Mouse (Mus musculus): ENCODE measurements around the gene Lmna.

Gene Lmna

DNA sequence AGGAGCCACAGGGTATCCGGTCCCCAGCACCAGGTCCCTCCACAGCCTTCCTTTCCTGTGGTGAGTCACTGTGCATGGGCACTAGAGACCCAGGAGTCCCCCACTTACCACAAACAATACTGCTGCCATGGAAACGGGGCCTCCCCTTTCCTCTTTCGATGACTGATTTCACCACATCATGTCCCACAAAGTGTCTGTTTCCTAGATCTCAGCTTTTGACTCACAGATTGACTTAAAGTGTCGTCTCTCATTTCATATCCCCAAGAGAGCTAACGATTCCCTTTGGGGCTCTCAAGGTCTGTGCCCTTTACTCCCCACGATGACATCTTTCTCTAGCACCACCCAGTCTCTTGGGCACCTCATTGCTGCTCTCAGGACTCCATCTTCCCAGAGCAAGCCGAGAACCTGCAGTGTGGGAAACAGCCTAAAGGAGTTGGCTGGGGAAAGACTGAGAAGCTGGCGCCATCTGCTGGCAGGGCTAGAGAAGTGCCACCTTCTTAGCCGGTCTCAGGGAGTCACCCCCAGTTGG is 12.1 kb upstream of the Lmna start:
- peak; percentile 78 to 80 for DNase-seq (ENCODE audit: low read depth in 1 of 2, low spot score in 2 of 2)

DNA sequence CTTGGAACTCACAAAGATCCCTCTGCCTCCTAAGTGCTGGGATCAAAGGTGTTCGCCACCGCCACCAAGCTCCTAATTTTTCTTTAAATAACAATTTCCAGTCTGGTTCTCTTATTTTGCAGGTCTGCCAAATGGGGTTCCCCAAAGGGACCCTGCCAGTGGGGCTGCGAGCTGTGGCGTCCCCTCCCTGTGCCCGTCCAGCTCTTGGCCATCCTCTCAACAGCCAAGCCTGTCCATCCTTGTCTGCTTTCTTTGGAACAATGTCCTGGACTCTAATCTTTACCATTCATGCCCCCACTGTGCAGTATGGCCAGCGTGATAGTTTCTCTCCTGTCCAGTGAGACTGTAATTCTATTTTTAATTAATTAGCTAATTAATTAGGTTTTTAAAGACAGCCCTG is 11.4 kb upstream of the Lmna start:
- no peak for DNase-seq (ENCODE audit: low read depth in 1 of 2, low spot score in 2 of 2)

DNA sequence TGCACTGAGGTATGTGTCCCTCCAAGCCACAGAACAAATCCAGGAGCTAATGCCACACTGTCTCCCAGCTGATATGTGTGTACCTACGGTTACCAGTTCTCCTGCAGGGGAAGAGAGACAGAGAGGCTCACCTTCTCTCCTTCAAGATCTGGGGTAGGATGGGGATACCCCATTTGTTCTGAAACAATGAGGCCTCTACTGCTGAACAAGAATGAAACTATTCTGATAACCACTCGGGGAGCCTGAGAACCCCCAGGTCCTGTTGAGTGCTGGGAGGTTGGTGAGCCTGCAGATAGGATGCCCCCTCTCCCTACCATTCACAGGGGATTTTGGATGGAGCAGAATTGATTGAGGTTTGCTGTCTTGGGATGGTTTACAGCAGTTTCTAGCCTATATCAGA is 10.3 kb upstream of the Lmna start:
- DNase-seq (ENCODE audit: low read depth in 1 of 2, low spot score in 2 of 2) = no peak

DNA sequence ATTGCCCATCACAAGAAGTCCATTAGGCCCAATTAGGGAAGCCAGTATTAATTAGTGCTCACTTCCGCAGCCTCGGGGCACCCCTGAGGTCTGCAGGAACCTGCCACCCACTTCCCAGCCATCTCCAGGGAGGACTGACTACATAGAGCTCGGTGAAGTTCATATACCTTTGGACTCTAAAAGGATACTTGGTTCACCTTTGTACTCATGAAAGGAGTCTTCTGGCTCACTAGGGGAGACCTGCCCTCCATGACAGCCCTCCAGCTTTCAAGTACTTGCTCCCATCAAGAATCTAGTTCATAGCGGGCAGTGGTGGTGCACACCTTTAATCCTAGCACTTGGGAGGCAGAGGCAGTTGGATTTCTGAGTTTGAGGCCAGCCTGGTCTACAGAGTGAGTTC is 8.7 kb upstream of the Lmna start:
- DNase-seq (ENCODE audit: low read depth in 1 of 2, low spot score in 2 of 2) = no peak

DNA sequence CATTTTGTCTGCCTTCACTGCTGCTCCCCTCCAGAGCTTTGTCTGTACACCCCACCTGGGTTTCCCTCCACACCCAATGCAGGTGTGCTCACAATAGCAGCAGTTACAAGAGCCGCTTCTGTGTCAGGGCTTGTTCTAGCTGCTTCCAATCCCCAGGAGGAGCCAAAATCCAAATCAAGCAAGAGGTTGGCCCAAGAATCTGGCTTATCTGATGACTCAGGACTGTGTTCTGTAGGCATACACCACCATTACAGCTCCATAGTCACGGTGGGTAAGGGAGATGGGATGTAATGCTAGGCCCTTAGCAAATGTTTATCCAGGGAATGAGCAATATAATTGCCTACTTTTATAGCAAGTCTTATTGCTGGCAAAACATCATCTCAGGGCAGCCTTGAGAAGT is 6.7 kb upstream of the Lmna start:
- DNase-seq (ENCODE audit: low read depth in 1 of 2, low spot score in 2 of 2) = no peak

DNA sequence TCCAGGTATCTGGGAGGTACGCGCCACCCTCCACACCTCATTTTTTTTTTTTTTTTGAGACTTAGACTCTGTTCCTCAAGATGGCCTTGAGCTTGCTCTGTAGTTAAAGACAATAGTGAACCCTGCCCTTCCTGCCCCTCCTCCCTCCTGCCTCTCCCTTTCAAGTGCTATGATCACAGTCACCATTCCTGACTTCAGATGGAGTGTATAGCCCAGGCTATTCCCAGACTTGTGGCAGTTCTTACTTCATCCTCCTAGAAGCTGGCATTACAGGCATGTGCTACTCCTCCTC is 5.3 kb upstream of the Lmna start:
- DNase-seq (ENCODE audit: low read depth in 1 of 2, low spot score in 2 of 2) = no peak

DNA sequence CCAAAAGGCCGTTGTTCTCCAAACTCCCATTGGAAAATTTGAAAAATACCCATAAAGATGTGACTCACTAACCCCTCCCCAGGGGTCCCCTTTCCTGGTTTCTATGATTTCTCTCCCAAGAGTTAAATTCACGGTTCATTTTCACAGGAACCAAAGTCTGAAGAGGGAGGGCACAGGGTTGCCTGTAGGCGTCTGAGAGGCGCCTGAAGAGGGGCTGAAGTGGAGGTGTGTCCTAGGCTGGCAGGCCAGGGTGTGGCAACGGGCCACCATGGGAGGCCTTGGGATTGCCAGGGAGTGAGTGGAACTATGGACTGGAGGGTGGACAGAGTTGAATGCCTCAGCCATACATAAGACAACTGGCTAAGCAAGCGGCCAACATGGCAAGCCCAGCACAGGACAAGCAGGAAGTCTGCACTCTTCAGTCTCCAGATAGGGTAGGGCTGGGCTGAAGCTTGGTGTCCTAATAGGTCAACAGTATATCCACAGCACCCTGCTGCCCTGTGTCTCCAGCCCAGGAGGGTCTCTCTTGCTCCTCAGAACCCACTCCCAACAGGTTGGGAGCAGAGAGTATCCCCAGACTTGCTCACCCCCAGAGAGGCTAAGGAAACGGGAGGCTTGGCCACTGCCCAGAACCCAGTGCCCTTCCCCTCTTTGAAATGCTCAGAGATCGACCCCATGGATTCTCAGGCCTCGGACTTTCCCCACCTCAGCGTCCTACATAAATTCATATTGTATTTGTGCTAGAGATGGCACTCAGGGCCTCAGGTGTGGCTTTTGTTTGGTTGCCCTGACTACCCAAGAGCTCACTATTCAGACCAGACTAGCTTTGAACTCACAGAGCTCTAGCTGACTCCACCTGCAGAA is 4.7 kb upstream of the Lmna start:
- DNase-seq (ENCODE audit: low read depth in 1 of 2, low spot score in 2 of 2) = no peak

DNA sequence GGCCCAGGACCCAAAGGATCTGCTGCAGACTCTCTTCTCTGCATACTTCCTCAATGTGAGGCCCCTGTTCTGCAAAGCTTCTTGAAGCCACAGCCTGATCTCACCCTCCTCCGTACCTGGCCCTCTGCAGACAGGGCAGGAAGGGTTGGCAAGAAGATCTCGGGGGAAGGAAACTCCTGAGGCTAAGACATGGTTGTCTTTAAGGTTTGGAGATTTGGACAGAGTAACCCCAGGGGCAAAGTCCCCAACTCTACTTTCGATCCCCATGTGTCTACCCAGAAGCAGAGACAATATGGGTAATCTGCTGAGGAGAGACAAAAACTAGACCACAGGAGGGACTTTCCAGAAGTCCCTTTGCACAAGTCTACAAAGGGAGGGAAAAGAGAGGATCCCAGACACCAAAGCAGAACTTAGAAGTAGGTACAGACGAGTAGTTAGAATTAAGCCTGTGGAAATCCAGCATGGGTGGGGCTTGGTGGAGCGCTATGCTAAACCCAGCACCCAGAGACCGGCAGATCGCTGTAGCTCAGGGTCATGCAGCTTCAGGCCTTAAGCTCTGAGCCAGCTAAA is 3.9 kb upstream of the Lmna start:
- DNase-seq (ENCODE audit: low read depth in 1 of 2, low spot score in 2 of 2) = peak; percentile 28 to 48

DNA sequence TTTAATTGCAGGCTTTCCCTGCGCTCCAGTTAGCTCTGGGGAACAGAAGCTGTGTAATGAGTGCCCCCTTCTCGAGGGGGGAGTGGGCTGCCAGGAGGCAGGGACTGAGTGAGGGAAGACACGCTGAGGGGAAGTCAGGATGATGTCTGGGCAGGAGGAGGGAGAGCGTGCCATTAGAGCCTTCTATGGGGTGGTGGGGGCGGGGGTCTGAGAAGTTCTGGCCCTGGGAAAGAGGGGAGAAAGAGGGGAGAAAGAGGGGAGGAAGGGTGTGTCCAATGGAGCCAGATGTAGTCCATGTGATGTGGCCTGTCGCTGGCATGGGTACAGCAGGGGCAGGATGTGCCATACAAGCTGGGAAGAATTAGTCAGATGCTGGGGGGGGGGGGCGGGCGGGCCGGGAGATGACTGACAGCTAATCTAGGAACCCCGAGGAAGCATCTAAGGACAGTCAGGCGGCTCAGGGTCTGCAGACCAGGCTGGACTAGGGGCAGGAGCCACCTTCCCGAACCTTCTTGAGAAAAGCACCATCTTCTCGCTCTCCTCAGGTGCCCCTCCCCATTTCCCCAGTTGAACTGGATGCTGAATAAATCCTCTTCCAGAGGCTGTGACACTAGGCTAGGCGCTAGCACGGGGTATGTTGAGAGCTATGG is 3.3 kb upstream of the Lmna start:
- DNase-seq (ENCODE audit: low read depth in 1 of 2, low spot score in 2 of 2) = no peak

DNA sequence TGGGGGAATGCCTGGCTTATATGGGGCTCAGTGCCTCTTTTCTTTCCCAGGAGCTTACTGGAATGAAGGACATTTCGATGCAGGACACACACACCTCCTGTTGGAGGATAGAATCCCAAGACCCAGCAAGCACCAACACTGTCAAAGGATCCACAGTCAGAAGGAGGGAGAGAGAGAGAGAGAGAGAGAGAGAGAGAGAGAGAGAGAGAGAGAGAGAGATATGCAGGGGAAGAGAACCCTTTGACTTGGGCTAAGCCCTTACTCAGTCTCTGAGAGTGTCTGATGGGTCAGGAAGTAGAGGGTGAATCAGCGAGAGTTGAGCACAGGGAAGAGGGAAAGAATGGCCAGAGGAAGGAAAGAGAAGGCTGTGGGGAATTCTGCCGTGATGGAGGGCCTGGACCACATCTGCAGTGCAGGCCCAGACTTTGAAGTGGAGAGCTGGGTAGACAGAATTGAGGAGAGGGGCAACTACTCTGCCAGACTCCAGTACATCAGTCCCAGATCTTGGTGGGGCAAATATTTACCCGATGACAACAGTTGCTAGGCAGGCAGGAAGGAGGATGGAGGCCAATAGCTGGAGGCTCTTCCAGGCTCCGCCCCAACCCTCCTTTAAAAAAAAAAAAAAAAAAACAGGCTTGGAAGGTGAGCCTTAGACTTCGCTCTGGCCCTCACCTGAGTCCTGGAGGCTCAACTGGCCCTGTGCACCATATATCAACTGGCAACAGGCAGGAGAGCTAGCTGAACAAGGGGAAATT is 2.6 kb upstream of the Lmna start:
- DNase-seq (ENCODE audit: low read depth in 1 of 2, low spot score in 2 of 2) = no peak

DNA sequence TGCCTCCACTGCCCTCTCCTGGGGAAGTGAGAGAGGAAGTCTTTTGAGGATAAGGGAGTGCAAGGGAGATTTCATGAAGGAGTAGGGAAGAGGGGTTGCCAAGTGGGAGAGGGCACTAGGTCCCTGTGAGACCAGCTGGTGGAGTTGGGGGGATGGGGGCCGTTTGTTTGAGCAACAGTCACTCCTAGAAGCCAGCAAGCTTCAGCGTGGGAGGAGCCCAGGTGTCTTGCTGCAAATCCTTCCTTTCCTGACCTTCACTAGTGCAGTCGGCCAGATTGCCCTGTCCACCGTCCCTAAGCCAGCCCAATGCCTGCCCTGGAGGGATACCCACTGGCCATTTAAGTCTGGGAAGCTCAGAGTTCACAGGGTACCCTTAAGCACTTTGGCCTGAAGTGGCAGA is 1.8 kb upstream of the Lmna start:
- DNase-seq (ENCODE audit: low read depth in 1 of 2, low spot score in 2 of 2) = no peak

DNA sequence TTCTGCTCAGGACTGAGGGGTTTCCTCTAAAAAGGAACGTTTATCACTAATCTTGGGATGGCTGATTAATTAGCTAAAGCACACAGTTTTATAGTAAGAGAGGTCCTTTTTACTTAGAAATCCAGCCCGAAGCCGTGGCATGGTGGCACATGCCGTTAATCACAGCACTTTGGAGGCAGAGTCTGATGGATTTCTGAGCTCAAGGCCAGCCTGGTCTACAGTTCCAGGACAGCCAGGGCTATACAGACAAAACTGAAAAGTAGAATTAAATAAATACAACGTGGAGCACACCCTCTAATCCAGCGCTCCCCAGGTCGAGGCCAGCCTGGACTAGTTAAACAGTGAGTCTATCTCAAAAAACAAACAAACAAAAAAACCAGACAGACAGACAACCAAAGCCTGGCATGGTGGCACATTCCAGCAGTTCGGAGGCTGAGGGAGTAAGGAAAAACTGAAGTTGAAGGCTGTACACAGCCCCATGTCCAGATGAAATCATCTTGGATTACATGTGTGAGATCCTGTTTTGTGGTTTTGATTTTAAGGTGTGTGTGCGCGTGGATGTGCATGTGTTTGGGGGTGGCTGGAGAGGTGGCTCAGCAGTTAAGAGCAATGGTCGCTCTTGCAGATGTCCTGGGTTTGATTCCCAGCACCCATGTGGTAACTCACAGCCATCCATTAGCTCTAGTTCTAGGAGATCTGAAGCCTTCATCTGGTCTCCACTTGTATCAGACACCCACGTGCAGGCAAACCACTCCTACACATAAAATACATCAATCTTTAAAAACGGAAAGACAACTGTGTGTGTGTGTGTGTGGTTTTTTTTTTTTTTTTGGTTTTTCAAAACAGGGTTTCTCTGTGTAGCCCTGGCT is 899 bp upstream of the Lmna start:
- no peak for DNase-seq (ENCODE audit: low read depth in 1 of 2, low spot score in 2 of 2)

DNA sequence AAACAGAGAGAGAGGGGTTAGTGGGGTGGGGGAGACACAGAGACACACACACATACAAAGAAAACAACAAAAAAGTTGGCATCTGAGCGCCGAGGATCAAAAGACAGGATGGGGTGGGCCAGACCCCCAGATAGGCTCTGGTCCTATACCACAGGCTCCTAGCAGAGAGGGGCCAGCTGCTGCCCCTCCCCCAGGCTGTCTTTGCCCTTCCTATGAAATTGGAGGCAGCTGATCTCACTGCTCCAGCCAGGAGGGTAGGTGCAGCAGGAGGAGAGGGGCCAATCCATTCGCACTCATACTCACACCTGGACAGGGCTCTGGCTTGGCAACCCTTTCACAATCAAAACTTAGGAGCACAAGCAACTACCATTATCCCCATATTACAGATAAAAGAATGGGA is 506 bp downstream of the Lmna start:
- no peak for DNase-seq (ENCODE audit: low read depth in 1 of 2, low spot score in 2 of 2)

DNA sequence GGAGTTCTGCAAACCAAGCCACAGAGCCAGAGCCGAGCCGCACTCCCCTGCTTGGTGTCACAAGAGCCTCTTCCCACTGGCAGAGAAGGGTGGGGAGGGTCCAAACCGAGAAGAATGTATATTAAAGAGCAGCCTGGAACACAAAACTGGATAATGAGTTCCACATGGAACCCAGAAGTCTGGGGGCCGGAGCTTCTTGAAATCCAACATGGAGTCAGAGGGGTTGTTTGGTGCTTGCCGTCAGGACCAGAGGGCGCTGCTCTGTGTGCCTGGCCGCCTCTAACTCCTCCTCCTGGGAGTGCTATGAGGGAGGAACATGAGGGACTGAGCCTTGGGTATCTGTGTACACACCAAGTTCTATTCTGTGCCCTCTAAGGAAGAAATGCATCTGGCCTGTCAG is 4.0 kb downstream of the Lmna start:
- no peak for DNase-seq (ENCODE audit: low read depth in 1 of 2, low spot score in 2 of 2)

DNA sequence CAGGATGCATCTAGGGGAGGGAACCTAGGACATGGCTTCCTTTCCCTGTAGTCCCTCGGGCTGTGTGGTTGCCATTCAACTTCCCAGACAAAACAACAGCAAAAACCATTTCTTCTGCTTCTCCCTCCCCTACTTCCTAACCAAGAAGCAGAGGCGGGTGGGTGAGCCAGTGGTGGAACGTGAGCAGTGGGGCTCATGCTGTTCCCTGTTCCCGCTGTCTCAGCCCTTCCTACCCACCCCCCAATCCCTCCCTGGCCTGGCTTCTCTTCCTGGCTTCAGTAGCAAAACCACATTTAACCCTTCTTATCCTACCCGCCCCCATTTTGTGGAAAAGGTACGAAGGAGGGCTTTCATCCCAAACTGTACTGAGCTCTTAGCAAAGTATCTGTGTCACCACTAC is 4.7 kb downstream of the Lmna start:
- DNase-seq (ENCODE audit: low read depth in 1 of 2, low spot score in 2 of 2) = no peak

DNA sequence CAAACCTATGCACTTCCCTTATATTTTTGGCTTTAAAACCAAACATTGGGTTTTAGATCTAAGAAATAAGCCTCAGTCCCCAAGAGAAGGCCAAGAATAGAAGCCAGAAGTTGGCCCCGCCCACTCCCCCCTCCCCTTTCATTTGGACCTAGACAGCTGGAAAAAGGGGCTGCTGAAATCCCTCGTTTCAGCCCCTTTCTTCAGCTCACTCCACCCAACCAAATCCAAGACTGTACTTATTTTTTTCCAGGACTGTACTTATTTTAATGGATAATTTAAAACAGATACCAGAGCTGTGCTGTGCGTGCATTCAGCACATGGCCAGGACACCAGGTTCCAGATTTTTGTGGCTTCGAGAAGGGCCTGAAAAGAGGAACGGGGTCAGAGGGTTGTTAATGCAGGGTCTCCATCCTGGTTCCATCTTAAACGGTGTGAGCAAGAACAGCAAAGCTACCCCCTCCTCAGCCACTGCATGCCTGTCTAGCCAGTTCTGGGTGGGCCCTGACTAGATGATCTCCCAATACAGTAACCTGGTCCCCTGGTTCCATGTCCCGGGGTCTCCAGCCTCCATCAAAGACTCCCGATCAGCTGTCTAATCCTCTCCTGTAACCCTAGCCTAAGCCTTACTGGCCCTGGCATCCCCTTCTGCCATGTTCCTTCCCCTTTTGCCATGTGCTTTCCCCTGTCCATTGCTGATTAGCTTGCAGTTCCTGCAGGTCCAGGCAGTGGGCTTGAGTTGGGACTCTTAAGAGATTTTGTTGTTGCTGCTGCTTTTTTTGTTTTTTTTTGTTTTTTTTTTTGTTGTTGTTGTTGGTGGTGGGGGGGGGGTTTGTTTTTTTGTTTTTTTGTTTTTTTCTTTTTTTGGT is 5.6 kb downstream of the Lmna start:
- DNase-seq (ENCODE audit: low read depth in 1 of 2, low spot score in 2 of 2) = no peak

DNA sequence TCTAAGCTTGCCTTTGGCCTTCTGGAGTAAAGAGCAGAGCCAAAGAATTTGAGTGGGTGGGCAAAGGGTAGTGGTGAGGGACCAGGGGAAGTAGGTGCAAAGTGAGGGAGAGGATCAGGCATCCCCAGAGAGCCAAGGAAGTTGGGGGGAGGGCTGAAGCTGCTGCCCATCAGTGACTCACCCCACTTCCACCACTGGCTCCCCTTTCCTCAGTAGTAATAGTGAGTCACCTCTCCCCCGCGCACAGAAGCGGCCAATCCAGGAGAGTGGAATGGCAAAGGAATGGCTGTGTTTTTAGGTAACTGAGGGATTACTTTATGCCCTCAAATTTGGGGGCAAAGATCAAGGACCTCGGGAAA is 6.3 kb downstream of the Lmna start:
- DNase-seq (ENCODE audit: low read depth in 1 of 2, low spot score in 2 of 2) = no peak

DNA sequence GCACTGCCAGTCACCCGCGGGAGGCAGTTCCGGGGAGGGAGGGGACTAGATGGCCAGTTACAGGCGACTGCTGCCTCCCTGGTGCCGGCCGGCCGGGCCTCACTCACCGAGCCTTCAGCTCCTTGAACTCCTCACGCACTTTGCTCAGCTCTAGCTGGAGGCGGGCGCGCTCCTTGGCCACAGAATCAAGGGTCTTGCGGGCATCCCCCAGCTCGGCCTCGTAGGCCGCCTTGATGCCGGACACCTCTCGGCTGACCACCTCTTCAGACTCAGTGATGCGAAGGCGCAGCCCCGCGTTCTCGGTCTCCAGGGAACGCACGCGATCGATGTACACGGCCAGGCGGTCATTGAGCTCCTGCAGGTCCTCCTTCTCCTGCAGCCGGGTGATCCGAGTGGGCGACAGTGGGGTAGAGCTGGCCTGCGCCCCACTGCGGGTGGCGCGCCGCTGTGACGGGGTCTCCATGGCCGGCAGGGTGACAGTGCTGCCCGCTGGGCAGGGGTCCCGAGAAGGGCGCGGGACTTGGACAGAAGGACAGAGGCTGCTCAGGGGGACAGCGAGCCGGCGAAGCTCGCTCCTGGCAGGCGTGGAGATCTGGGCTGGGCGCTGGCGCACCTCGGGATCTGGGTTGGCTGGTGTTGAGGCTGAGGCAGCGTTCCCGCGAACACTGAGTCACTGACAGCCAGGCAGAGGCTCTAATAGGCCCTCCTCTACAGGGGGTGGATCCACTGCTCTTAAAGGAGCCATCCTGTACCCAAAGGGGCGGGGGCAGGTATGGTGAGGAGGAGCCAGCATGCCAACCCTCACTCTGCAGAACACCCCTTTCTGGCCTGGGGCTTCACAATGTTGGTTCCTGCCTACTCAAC is 6.9 kb downstream of the Lmna start:
- DNase-seq (ENCODE audit: low read depth in 1 of 2, low spot score in 2 of 2) = peak in 1 of 2 experiments; percentile 44

DNA sequence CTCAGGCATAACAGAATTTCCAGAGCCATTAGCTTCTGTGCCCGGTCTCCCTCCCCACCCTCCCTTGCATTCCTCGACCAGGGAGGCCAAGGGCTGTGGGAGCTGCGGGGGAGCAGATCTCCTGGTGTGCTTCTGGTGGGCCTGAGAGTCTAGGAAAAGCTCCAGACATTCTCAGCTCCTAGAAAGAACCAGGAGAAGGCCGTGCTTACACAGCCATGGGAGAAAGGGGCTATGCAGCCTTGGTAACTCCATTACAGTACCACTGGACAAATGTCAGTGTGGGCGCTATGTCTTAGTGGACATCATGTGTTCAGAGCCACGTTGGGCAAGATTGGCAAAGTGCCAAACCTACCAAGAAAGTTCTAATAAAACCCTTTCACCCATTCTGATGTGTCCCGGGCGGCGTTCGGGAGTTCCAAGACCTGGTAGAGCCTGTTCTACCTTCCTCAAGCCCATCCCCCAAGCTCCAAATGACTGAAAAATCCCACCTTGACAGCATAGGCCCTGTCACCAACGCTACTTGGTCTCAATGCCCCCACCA is 7.7 kb downstream of the Lmna start:
- no peak for DNase-seq (ENCODE audit: low read depth in 1 of 2, low spot score in 2 of 2)
